Mouse (Mus musculus): ENCODE results near the gene Traf3ip3. TPM values are rescaled to one million over a fixed set of nuclear protein-coding genes. Genes with fewer than 3 reads are reported as not detected.

Gene Traf3ip3
- total and polyA plus RNA-seq, 3 experiments, result 5.2 to 9.7 TPM; not detected in 1

GRCm38 (mm10) chr1:193208178-193208577, 6.7 kb upstream of the Traf3ip3 start:
- peak; percentile 49 for DNase-seq (ENCODE audit: low read depth, low spot score)
- no peaks in the 10 kb centered on the region for H3K79me2 ChIP-seq (ENCODE audit: control insufficient read depth, insufficient read depth, low read length, poor library complexity)
- H3K9ac ChIP-seq (ENCODE audit: control insufficient read depth, low read depth, low read length, poor library complexity, severe bottlenecking), result no peak overlapping the region
- no peaks in the 10 kb centered on the region for H3K9me3 ChIP-seq (replicated peaks; ENCODE audit: insufficient read depth, low read length)
- TF ChIP-seq SMC3 (IDR thresholded peaks at IDR 0.05; ENCODE audit: low read depth, low read length) (peak; percentile 55), RAD21 (IDR thresholded peaks at IDR 0.05; ENCODE audit: low read depth, low read length) (peak; percentile 64), UBTF (IDR thresholded peaks at IDR 0.05; ENCODE audit: borderline replicate concordance, insufficient read depth, low read depth, low read length) (no peak), ZC3H11A (IDR thresholded peaks at IDR 0.05; ENCODE audit: low read depth, low read length) (0 out of 2 replicates have a peak, but pooled peaks have one; percentile 35), MAZ (IDR thresholded peaks at IDR 0.05; ENCODE audit: low read depth, low read length) (no peak), CTCF (IDR thresholded peaks at IDR 0.05 in 2 of 3, conservative IDR thresholded peaks at IDR 0.05 in 1 of 3; ENCODE audit: control insufficient read depth in 1 of 3, insufficient read depth in 1 of 3, low read depth in 2 of 3, low read length in 3 of 3, poor library complexity in 1 of 3, severe bottlenecking in 1 of 3) (peak; percentile 59 to 84 (median 71))
- H3K27me3 ChIP-seq (ENCODE audit: control insufficient read depth in 1 of 2, insufficient read depth in 2 of 2, low read length in 2 of 2), result no peaks in the 10 kb centered on the region; a peak in 1 of 4 replicates
- H3K36me3 ChIP-seq (ENCODE audit: control insufficient read depth in 1 of 2, insufficient read depth in 2 of 2, low read length in 2 of 2), result no peaks in the 10 kb centered on the region
- H3K4me3 ChIP-seq (ENCODE audit: control insufficient read depth in 1 of 2, insufficient read depth in 1 of 2, low read depth in 2 of 2, low read length in 2 of 2), result no peak overlapping the region
- H3K4me1 ChIP-seq (ENCODE audit: control insufficient read depth in 1 of 2, insufficient read depth in 2 of 2, low read length in 2 of 2), result no peaks in the 10 kb centered on the region
- no peak overlapping the region for H3K27ac ChIP-seq (ENCODE audit: control insufficient read depth, low read depth, low read length)

- Histone ChIP-seq H3K9me3 (replicated peaks; ENCODE audit: insufficient read depth, low read length) (no peaks in the 10 kb centered on the region), H3K36me3 (ENCODE audit: control insufficient read depth in 1 of 2, insufficient read depth in 2 of 2, low read length in 2 of 2) (no peaks in the 10 kb centered on the region), H3K9ac (ENCODE audit: control insufficient read depth, low read depth, low read length, poor library complexity, severe bottlenecking) (no peak within 1 kb of the TSS), H3K4me3 (ENCODE audit: control insufficient read depth in 1 of 2, insufficient read depth in 1 of 2, low read depth in 2 of 2, low read length in 2 of 2) (no peak within 1 kb of the TSS), H3K79me2 (ENCODE audit: control insufficient read depth, insufficient read depth, low read length, poor library complexity) (no peaks in the 10 kb centered on the region), H3K27me3 (ENCODE audit: control insufficient read depth in 1 of 2, insufficient read depth in 2 of 2, low read length in 2 of 2) (no peaks in the 10 kb centered on the region; a peak in 1 of 4 replicates), H3K27ac (ENCODE audit: control insufficient read depth, low read depth, low read length) (no peak within 1 kb of the TSS), H3K4me1 (ENCODE audit: control insufficient read depth in 1 of 2, insufficient read depth in 2 of 2, low read length in 2 of 2) (no peaks in the 10 kb centered on the region)
- no peak for TF ChIP-seq MAX (IDR thresholded peaks at IDR 0.05; ENCODE audit: low read length)
- TF ChIP-seq ZKSCAN1 (IDR thresholded peaks at IDR 0.05; ENCODE audit: low read depth, low read length), result no peak
- no peak for TF ChIP-seq USF1 (IDR thresholded peaks at IDR 0.05; ENCODE audit: low read depth, low read length)
- no peak for DNase-seq (ENCODE audit: low read depth, low spot score)
Observed at GRCm38 (mm10) chr1:193207503-193207902, 6.0 kb upstream of the Traf3ip3 start, which contains the start of gene Lamb3. Lamb3 (plus strand) TSS chr1:193207699.

DNA sequence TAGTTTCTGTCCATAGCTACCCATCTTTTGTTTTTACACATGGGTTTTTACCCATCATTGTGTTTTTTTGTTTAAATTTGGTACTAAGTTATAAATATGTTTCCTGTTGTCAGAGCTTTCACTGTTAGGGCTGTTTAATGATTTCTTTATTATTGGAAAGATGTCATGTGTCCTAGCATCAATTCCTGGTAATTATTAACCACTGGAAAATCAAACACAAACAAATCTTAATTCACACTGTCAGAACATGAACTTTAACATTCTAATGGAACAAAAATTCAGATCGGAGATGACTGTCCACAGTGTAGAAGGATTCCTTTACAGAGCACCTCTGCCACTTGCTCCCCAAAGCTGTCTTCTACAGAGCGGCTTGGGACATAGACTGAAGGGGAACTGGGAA, 3.9 kb upstream of the Traf3ip3 start:
- Histone ChIP-seq H3K79me2 (ENCODE audit: control insufficient read depth, insufficient read depth, low read length, poor library complexity) (no peaks in the 10 kb centered on the region), H3K27me3 (ENCODE audit: control insufficient read depth in 1 of 2, insufficient read depth in 2 of 2, low read length in 2 of 2) (no peaks in the 10 kb centered on the region; a peak in 1 of 4 replicates), H3K9ac (ENCODE audit: control insufficient read depth, low read depth, low read length, poor library complexity, severe bottlenecking) (no peak overlapping the region), H3K9me3 (replicated peaks; ENCODE audit: insufficient read depth, low read length) (no peaks in the 10 kb centered on the region), H3K4me1 (ENCODE audit: control insufficient read depth in 1 of 2, insufficient read depth in 2 of 2, low read length in 2 of 2) (peaks cover 0 to 16% of the 10 kb centered on the region in 2 experiments; a peak in 2 of 4 replicates), H3K4me3 (ENCODE audit: control insufficient read depth in 1 of 2, insufficient read depth in 1 of 2, low read depth in 2 of 2, low read length in 2 of 2) (no peak overlapping the region), H3K27ac (ENCODE audit: control insufficient read depth, low read depth, low read length) (no peak overlapping the region), H3K36me3 (ENCODE audit: control insufficient read depth in 1 of 2, insufficient read depth in 2 of 2, low read length in 2 of 2) (peaks cover 0 to 13% of the 10 kb centered on the region in 2 experiments; a peak in 2 of 4 replicates)
- TF ChIP-seq ZNF384 (IDR thresholded peaks at IDR 0.05; ENCODE audit: low read depth, low read length), result no peak
- TF ChIP-seq NRF1 (IDR thresholded peaks at IDR 0.05; ENCODE audit: insufficient read depth, low read depth, low read length, poor library complexity, severe bottlenecking), result no peak
- no peak for TF ChIP-seq HCFC1 (IDR thresholded peaks at IDR 0.05; ENCODE audit: low read depth, low read length)
- TF ChIP-seq POLR2AphosphoS2 (IDR thresholded peaks at IDR 0.05; ENCODE audit: low read length), result no peak
- TF ChIP-seq CHD2 (IDR thresholded peaks at IDR 0.05; ENCODE audit: low read length), result no peak
- TF ChIP-seq MAX (IDR thresholded peaks at IDR 0.05; ENCODE audit: low read length), result no peak
- TF ChIP-seq CHD1 (IDR thresholded peaks at IDR 0.05; ENCODE audit: low read depth, low read length), result no peak
- TF ChIP-seq POLR2A (IDR thresholded peaks at IDR 0.05; ENCODE audit: control insufficient read depth in 1 of 2, insufficient read depth in 1 of 2, low read depth in 1 of 2, low read length in 2 of 2, poor library complexity in 1 of 2), result no peak
- TF ChIP-seq ZKSCAN1 (IDR thresholded peaks at IDR 0.05; ENCODE audit: low read depth, low read length), result no peak
- TF ChIP-seq MEF2A (IDR thresholded peaks at IDR 0.05; ENCODE audit: extremely low read depth, insufficient replicate concordance, low read depth, low read length, poor library complexity, severe bottlenecking), result no peak
- TF ChIP-seq ETS1 (IDR thresholded peaks at IDR 0.05; ENCODE audit: low read depth, low read length), result no peak
- DNase-seq (ENCODE audit: low read depth, low spot score), result no peak

Data from MEL (cell line).